Mouse (Mus musculus): Measurements from ENCODE around the gene Gm12185.

Gm12185 gene

GRCm38 (mm10) chr11:48859014-48859413, 133.0 kb downstream of the Gm12185 start:
- no peak for DNase-seq (ENCODE audit: low spot score in 2 of 2)

Measured in urinary bladder, postnatal 36 days (tissue).